Mouse (Mus musculus): ENCODE results near the gene Ankrd40.
A peak's percentile ranks its signal among the peaks of the same experiment; 100 is the strongest.

Gene Ankrd40

DNA sequence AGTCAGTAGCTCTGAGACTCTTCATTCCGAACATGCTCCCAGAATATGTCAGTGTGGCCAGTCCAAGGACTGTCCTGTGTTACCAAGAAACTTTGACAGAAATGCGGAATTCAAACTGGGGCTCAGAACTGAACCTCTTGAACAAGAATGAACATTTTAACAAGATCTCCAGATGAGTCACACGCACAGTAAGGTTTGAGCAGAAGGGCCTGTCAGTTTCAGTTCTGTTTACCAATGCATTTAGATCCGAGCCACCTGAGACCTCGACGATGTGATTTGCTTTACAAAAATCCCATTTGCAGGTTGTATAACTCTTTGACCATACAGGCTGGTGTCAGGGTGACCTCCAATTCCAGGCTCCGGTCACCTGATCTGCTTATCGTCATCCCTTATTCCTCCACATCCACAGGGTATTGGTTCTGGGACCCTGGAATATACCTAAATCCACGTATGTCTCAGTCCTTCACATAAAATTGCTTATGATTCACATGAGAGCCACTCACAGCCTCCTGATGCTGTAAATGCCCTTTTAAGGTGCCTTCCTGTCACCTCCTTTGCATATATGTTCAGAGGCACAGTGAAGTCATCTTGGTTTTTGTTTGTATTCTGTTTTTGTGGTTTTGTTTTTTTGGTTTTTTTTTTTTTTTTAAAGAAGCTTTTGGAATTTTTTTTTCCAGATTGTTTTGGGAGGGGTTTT lies 27.9 kb downstream of the Ankrd40 start:
- no peak for DNase-seq

DNA sequence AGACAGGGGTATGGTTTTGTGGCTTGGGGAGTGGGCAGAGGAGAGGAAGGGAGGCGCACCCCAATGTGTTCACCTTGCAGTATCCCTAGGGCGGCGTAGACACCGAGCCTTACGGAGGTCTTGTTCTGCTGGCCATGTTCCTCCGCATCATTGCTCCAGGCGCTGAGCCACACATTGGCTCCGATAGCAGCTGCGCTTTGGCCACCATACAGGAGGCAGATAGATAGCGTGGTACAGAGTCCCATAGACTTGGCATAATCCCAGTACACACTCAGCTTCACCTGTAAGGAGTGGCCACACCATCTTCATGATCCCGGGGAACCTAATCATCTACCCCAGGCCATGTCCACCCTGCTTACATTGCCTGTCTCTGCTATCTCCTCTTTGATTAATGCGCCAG lies 31.4 kb downstream of the Ankrd40 start:
- DNase-seq: no peak

DNA sequence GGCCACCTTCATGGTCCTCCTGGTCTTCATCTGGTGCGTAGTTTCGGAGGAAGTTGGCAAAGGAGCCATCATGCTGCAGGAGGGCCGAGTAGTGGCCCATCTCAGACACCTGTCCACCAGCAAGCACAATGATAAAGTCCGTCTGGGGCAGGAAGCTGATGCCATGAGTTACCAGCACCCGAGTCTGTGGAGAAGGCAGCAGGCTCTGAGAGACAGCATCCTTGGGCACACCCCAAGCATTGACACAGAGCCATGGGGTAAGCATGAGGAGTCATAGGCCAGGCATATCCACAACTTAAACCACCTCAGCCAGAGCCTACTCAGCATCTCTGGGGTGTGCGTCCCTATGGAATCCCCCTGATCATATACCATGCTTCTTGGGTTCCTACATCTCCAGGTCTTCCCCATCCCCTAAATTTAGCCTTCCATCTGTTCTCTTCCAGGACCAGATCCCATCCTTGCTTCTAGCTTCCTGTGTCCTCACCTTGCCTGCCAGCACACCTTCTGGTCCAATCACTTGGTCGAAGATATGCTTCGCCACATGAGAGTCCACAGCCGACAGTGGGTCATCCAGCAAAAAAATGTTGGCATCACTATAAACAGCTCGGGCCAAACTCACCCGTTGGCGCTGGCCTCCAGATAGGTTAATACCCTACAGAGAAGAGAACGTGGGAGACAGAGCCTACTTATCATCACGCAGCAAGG lies 33.5 kb downstream of the Ankrd40 start:
- no peak for DNase-seq

DNA sequence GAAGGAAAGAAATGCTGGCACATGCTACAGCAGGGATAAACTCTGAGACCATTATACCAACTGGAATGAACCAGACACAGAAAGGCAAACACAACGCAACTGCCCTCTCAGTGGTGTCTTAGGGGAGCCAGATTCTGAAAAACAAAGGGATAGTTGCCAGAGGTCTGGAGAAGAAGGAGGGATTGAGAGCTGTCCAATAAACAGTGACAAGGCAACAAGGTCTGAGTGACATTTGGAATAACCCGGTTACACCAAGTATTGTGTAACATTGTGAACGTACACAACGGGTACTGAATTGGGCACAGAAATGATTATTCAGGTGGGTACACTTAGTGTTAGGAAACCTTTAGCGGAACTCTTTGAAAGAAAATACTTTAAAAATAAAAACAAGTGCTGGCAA lies 34.3 kb downstream of the Ankrd40 start:
- no peak for DNase-seq

DNA sequence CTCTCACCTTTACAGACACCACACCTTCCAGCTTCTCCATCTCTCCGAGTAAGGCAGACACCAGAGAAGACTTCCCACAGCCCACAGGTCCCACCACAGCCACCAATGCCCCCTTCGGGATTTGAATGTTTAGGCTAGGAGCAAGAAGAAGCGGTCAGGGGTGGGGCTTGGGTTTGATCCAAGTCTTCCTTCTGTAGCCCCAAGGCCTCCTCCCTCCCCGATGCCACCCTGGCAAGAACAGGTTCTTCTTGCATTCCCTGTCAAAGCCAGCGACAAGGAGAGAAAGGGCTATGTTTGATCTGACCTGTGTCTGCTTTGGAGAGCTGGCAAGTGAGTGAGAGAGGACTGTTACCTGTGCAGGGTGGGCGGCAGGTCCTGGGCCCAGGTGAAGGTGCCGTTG lies 35.9 kb downstream of the Ankrd40 start:
- no peak for DNase-seq

DNA sequence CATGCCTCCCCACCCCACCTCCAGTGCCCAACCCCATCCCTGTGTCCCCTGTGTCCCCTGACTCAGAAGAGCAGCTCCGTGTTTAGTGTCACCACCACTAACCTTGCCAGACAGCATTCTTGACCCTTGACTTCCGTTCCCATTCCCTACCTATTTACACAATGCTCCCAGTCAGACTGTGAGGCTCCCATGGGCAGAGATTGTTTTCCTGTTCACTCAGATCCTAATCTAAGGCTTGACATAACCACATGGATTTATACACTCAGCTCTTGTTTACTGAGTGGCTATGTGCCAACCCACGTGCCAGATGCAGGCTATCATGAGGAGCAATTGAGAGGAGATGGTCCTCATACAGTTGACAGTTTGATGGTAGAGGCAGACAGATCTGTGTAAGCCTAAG lies 37.5 kb downstream of the Ankrd40 start:
- no peak for DNase-seq

DNA sequence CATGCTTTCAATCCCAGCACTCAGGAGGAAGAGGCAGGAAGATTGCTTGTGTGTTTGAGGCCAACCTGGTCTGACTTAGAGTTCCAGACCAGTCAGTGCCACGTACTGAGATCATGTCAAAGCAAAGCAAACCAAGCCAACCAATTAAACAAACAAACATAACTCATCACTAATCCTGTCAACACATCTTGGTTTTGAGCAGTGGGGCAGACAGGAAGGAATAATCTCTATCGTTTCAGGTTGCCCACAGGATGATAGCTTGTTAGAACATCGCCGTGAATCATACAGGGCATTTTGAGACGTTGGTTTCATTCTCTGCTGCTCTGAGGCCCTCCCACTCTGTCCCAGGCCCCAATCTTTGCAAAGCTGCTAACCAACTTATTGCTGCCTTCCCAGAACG lies 42.2 kb downstream of the Ankrd40 start:
- no peak for DNase-seq

DNA sequence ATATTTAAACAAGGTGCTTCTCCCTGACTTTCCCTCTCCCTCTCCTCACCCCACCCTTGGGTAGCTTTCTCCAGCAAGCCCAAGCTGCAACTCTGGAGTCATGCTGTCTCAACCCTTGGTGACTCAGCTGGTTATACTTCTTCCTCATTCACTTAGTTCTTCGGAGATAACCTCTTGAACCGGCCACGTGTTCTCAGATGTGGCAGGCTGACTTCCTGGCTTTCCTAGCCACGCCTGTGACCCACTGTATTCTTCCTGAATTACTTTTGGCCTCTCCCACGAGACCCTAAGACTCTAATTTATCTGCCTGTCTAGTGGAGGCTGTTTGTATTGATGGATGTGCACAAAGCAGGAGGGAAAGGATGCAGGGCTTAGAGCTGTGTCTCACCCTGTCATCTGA lies 43.0 kb downstream of the Ankrd40 start:
- peak in 1 of 2 experiments; percentile 18 for DNase-seq

DNA sequence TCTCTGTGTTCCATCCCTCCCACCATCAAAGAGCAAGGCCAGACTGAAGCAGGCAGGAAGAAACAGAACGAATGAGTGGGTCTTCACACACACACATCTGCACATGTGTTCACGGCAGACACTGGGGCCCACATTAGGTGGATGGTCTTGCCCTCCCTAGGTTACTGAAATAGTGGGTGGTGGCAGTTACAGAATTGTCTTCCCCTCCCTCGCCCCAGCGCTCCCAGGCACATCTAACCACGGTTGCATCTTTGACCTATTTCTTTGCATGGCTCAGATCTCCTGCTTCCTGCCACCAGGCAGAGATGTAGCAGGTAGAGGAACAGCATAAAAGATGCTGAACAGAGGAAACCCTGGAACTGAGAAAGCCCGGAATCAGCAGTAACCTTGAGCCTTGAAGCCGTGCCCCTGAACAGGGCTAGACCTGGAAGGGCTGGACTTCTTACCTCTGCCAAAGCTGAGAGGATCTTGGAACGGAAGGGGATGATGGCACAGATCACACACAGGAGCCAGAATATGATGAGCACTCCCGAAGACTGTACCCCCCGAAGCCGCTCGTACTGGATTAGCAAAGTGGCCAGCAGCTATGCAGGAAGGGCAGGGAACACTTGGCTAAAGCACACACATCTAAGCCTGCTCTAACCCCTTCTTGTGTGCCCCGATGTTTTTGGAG lies 46.6 kb downstream of the Ankrd40 start:
- peak; percentile 54 to 75 for DNase-seq

DNA sequence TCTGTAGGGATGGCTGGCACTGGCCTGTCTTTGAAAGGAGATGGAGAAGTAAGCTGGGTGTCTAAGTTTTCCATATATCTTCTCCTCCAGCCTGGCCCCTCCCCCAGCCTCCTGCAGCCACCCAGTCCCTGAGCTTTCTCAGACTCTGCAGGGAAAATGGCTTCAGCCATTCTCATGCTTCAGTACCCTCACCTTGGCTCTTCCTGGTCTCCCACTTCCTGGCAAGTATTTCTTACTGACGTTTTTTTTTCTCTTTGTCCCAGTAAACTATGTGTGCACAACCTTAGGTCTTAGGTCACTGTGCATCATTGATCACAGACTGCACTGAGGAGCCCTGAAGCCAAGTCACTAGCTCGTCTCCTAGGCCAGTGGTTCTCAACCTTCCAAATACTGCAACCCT lies 51.3 kb downstream of the Ankrd40 start:
- DNase-seq: no peak

DNA sequence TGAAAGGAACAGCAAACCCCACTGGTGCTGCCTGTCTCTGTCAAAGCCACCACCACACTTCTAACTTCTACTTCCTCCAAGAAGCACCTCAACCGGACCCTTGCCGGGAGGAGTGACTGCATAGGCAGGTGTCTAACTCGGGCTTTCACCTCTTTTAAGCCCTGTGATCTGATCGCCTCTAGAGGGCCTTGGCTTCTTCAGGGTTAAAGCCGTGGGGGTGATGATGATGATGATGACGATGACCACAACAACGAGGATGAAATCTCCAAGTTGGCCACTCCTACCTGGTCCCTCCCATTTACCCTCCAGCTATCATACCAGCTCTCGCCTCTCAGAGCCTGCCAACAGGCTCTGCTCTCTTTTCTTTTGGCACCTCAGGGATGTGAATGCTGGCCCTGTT lies 51.9 kb downstream of the Ankrd40 start:
- no peak for DNase-seq

DNA sequence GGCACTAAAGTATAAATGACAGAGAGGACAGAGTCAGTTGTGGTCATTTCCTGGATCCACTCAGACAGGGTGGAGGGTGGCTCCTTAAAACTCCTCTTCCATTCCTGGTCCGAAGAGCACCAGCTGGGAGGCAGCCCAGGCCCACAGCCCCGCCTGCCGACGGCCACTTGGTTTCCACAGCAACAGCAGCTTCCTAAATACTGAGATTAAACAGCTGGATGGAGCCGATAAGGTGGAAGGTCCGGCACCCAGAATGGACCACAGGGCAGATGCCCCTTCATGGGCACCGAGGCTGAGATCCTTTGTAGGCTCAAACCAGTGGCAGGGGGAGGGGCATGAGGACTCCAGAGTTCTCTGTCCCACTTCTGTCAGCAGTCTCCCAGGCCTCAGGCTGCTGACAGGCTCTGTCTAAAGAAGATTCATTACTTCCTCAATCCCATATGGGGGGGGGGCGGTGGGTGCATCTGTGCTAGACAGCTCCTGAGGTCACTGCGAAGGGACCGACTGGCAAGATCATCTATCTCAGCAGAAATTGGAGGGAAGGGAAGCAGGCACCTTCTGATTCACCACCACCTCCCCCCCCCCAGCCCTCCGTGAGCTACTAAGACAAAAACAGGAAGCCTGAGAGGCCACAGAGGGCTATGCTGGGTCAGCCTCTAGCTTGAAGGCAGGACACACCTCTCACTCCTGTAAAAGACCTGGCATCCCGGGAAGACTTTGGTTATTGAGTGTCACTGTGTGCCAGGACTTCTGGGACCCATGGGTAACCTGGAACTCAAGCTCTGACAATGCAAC lies 58.4 kb downstream of the Ankrd40 start:
- DNase-seq: peak; percentile 29 to 35

DNA sequence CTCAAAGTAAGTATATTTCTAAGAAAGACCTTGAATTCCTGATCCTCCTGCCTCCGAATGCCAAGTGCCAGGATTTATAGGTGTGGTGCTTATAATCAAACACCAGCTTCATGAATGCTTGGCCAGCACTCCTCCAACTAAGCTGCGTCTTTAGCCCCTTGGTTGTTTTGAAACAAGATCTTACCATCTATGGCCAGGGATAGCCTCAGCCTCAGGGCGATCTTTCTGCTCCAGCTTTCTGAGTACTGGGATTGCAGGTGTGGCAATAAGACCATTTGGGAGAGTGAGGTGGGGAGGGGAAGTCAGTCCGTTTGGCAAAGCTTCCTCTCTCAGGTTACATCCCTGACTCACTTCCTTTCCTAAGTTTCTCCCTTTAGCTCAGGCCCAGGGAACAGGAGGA lies 60.0 kb downstream of the Ankrd40 start:
- no peak for DNase-seq

DNA sequence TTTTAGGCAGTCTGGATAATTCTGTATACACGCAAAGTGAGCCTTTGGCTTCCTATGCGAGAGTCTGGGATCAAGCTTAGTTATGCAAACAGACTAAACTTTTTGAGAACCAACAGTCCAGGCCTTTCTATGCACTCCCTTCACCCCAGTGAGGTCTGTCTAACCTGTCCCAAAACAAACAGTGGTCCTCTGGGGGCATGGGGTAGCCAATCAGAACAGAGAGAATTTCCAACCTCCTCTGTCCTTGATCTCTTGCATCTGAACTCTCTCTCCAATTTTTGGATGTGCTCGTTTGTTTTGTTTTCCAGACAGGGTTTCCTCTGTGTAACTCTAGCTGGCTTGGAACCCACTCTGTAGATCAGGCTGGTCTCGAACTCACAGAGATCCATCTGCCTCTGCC lies 61.2 kb downstream of the Ankrd40 start:
- DNase-seq: no peak

DNA sequence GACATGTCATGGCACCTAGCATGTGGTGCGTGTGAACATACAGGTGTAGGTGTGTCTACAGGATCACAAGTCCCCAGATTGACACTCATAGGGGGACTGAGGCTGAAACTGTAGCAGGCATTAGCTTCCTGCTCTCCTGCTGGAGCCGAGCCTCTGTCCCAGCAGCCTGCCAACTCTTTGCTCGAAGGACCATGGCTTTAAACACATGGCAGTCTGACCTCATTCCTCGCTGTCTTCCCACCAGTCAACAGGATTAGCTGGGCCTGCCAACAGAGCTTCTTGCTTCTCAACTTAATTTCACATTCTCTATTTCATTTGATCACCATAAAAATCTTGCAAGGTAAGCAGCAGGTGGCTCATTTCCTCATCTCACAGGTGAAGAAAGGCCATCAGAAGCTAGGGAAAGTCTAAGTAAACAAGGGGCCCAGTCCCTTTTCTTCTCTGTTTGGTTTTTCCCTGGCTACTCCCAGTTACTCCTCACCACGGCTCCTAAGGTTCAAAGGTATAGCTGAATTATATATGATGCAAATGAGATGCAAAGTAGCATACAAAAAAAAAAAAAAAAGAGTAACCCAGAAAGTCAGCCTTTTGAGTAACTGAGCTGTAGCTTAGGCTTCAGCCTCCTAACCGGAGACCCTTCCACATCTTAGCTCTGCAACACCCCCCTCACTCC lies 62.1 kb downstream of the Ankrd40 start:
- no peak for DNase-seq

DNA sequence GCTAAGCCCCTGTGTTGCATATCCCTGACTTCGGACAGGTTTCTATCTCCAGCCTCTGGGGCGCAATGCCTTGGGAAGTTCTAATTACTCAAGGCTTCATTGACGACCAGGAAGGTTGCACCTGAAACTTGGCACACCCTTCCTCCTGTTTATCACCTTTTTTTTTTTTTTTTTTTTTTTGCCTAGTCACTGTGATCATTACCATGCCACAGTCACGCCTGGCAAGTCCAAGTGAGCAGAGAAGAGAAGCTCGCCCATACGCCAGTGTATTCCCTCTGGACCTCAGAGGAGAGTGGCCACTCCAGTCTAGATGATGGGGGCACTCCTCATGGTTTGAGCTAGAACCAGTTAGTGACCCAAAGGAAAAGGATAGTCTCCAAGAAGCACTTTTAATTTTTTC lies 63.0 kb downstream of the Ankrd40 start:
- DNase-seq: no peak
